Mouse (Mus musculus) spleen, adult 18-20 months (tissue): ENCODE results near the gene Fxr2.

Source experiments
- DNase-seq, 2 experiments: peaks; one replicate each; pipeline ENCODE4 v3.0.0; 2022; ENCODE audit warnings: mixed read lengths in 2 of 2

The Fxr2 gene

DNA sequence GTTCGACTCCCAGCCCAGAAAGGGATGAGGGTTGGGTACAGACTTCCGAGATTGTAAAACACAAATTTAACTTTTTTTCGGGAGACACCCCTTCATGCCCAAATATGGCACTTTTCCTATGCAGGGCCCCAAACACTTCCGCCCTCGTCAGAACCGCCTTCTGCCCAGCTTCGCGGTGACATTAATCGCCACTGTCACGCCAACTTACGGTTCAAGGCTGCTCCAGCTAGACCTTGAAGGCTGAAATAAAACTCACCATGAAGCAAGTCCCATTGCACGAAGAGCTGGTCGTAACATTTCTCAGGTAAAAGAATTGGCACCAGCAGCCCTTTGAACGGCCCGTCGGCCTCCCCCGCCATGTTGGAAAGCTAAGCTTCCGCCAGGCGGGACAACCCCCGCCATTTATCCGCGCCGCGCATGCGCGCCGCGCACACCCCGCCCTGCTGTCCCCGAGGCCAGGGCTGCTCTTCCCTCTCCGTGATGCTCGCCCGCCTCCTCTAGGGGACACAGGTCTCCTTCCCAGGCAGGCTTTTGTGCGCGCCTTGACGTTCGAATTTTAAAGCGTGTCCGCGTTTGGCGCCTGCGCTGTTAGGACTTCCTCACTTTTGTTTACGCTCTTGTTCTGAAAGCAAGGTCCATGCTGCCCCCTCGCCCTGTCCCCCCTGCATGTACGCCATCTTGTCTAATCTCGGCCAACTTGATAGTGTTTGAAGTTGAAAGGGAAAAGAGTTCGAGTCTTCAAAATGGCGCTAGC lies 29.6 kb downstream of the Fxr2 start, which contains the start of gene Mpdu1:
TSS of gene Mpdu1 (minus strand) at position 430 of the 754 bp plus-strand sequence.
- peak; percentile 85 to 92 for DNase-seq

DNA sequence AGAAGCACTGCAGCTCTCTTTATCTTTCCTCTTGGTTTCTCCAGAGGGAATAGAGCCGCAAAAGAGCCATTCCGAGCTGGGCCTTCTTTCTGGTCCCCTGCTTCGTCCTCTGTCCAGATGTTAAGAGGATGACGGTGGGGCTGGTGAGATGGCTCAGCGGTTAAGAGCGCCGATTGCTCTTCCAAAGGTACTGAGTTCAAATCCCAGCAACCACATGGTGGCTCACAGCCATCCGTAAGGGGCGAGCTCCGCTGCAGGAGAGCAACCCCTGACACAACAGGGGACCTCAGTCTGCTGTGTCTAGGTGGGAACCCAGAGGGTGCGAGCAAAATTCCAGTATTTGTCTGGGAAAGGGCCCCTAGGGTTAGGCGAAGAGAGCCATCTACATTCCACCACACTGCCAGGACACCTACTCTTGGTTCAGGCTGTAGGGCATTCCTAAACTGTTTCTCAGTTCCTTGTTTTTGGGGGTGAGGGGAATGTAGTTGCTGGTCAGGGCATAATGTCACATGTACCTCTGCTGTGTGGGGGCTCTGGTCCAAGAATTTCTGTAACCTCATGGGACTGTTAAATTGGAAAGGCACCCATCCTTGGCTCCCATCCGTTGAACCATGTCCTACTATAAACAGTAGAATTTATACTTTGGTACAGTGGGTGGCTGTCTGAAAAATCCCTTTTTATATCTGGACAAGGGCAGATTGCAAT lies 30.3 kb downstream of the Fxr2 start:
- DNase-seq = no peak

DNA sequence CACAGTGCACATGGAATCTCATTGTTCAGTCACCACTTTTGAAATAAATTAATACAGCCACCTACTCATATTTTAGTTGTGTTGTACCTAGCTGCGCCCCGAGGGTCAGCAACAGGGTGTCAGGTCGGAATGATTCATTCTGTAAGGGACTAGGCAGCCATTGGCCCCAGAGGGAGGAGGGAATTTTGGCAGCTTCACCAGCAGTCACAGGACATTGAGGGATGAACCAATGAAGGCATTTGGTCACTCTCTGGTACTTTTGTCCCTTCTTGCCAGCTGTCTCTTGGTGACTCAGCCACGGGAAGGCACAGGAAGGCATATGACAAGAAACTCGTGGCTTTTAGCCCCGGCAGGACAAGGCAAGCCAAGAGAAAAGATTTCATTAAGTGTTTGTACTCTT lies 31.0 kb downstream of the Fxr2 start:
- no peak for DNase-seq

DNA sequence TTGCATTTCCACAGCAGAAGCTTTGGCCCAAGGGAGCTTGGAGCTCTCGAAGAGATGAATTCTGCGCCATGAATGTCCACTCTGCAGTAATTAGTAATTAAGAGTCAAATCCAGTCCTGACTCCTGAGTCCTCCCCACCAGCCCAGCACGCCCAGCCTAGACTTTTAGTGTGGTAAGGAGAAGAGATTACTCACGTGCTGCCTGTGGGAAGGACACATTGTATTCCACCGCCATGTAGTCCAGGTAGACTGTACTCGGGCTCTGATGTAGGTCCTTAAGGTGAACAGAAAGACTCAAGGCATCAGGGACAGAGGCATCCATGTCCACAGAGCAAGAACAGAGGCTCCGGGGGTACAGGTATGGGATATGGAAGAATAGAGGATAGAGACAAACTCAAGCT lies 32.1 kb downstream of the Fxr2 start:
- DNase-seq = no peak

DNA sequence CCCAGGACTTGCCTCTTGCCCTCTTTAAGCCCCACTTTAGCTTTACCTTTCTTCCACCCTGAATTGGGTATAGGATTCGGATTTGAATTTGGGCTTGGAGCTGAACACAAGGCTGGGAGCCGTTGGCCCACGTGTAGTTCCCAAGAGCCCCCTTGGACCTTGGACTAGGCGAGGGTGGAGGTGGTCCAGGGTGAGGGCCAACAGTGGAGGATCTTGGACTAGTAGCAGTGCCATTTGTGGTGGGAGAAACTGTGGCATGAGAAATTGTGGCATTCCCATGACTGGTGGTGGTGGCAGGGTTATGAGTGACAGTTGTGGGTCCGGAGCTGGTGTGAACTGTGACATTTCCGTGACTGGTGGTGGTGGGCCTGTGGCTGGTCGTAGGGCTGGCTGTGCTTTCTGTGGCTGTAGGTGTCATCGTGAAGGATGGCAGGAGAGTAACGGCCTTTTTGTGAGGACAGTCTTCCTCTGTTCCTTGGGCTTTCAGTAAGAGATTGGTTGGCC lies 32.7 kb downstream of the Fxr2 start:
- no peak for DNase-seq

DNA sequence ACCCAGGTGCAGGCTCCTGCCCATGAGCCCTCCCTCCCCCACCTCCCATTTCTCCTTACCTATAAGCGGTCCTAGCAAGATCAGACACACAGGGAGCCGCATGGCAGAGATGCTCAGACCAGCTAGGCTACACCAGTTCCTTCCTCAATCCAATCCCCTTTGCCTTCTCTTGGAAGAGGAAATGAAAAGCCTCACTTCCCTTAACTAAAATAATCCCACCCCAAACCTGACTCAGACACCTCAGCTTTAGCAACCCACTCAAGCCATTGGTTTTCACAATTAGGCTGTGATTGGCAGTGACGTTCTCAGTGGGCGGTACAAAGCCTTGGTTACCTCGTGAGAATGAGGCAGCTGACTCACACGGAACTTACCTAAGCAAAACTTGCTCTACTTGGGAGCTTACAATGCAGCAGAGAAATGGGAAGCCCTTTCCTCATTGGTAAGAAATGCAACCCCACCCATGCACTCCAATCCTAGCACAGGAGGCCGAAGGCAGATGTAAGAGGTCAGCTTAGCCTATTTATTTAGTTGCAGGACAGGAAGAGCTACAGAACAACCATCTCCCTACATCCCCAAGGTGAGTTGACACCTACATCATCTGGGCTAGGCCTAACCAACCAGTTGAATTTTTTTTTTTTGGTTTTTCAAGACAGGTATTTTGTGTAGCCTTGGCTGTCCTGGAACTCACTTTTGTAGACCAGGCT lies 33.3 kb downstream of the Fxr2 start, which contains the start of gene Cd68:
TSS of gene Cd68 (minus strand) at position 193 of the 704 bp plus-strand sequence.
- peak; percentile 43 to 53 for DNase-seq

DNA sequence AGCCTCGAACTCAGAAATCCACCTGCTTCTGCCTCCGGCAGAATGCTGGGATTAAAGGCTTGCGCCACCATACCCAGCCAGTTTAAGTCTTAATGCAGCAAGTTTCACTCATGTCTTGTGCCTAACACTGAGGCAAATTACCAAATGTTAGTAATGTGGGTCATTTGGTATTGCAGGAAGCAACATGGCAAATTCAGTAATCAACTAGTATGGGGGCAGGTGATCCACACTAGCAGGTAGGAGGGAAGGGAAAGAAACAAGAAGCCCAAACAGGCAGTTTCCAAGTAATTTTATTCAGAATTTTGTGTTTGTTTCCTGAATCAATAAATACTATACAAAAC lies 33.8 kb downstream of the Fxr2 start:
- no peak for DNase-seq

DNA sequence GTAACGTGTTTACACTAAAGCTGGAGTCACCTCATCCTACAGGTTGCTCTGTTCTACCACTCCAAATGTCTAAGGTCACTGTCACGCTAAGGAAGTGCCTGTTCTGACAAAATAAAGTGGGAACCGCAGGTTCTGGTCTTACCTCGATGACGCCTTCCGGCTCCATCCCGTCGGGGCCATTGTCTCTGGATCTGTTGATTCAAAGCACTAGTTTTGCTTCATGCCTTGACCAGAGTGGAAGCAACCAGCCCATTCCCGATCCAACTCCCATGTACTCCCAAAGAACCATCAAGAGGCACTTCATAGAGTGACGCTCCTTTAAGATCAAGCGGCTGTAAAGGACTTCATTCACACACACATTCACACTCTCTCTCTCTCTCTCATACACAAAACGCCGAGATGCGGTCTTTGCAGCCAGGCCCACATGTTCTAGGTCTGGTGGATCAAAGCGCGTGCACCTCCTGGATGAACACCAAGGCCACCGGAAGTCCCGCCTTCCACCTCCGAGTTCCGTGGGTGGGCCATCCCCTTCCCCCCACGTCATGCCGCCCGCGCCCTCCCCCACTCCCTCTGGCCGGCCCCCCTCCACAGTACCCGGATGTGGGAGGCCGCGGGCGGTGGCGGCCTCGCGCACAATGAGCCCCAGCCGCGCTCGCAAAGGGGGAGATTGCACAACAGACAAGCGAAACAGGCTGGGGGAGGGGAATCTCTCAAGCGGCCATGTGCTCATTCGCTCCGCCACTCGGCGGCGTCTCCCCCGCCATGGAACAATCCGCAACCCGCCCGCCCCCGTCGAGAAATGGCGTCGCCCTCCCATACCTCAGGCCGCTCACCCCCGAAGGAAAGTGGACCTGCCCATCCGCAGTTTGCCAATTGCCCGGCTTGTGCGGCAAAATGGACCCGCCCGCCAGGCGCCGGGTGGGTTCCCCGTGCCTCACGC lies 38.3 kb downstream of the Fxr2 start:
- DNase-seq = peak; percentile 90 to 94

DNA sequence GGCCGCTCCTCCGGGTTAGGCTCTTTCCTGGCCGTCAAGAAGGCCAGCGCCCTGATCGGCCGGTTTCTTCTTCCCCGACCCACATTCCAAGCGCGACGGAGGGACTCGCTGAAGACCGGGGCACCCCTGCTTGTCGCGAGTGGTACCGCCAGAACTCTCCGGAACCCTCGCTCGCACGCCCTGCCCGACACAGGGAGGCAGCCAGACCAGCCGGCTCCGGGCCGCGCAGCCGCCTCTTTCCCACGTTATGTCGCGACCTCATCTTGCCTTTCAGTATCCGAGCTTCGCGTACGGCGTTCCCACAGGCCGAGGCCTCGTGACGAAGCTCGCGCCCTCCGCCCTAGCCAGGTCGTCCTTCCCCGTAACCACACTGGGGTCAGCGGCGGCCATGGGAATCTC lies 38.9 kb downstream of the Fxr2 start:
- DNase-seq = no peak

DNA sequence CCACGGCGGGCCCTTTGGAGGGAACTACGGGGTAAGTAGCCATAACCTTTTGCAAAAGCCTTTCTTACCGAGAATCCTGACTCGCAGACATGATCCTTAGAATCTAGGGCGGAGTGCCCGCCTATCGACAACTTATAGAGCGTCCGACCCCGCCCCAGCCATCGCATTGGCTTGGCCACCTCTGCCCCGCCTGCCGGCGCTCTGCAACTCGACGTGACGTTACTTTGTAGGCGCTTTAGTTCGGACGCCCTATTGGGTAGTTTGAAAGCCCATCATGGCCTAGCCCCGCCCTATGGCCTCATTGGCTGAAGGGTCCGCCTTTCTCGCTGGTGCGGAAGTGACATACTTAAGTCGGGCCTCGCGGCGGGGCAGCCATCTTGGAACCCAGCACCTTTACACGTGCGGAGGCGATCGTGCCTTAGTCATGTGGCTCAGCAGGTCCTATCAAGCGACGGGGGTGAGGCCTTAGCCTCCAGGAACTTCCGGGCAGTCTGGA lies 39.5 kb downstream of the Fxr2 start, which contains the start of gene Eif4a1:
TSS of gene Eif4a1 (minus strand) at position 213 of the 496 bp plus-strand sequence.
- DNase-seq = peak; percentile 99

DNA sequence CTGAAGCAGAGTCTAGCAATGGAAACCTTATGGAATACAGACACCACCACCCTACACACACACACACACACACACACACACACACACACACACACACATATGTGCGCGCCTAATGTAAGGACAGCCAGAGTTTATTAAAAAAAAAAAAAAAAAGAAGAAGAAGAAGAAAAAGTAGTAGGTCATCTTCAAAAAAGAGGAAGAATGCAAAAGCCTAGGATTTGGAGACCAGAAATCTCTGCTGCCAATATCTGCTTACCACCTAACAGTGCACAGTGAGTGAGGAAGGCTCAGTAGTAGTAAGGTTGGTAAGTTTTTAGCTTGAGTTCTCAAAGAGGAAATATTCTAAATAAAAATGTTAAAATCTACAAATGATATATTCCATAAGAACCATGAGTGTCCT lies 46.4 kb downstream of the Fxr2 start:
- DNase-seq = no peak

DNA sequence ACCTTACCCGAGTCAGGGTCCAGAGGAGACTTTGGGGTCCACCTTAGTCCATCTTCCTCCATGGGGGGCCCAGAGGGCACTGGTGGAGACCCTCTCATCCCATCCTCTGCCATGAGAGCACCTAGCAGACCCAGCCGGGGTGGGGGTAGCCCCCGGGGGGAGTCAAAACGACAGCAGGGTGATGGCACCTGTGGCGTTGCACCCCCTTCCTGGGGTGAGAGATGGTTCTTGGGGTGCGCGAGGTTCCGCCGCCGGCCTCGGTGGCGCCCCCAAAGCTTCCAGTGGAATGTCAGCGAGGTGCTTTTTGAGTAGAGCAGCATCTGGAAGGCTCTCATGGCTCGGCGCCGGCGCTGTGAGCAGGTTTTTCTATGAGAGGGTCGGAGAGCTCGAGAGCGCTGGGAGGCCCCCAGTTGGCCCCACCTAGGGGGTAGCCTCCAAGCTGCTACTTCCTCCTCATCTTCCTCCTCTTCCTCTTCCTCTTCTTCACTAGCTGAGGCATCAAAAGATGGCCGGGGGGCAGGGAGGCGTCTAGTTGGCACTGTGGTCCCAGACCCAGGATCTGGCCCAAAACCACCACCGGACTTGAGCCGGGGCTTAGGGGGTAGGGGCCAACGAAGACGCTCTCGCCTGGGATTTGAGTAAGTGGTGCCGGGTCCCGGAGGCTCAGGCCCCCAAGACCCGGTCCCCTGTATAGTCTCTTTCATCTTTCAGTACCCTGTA lies 47.5 kb downstream of the Fxr2 start:
- DNase-seq = no peak

DNA sequence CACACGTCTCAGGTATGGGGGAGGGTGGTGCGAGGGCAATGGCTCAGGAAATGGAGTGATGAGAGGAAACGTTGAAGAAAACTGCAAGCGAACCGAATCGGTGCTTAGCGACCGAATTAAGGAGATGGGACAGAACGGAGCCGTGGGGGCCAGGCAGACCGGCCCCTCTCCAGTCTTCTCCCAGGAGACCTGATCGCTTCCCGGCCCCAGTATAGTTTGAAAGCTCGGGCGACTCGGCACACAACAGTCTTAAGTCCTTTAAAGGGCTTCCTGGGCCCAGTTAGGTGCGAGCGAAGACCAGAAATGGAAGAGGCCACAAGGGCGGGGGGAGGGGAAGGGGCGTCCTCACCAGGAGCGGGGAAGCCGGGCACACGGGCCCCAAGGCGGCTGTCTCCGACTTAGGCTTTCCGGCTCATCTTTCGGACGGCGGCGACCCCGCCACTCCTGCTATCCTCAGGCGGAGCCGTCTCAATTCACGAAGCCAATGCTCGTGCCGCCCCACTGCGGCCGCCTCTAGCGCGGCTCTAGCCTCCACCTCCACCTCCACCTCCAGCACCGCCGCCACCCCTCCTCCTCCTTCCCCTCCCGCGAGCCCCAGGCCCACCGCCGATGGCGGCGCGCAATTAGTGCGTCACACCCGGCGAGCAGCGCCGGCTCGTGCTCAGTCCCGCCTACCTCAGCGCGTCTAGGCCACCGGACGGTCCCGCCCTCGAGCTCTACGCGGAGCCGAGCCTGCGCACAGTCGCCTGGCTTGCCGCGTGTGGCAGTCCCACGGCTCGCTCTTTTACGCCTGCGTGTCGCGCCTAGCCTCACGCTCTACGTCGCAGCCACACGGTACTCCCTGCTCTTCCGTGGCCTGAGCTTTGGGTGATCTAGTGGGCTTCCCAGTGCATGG lies 48.8 kb downstream of the Fxr2 start, which contains the start of gene Senp3:
TSS of gene Senp3 (minus strand) at position 771 of the 895 bp plus-strand sequence.
- DNase-seq = peak; percentile 92 to 94

DNA sequence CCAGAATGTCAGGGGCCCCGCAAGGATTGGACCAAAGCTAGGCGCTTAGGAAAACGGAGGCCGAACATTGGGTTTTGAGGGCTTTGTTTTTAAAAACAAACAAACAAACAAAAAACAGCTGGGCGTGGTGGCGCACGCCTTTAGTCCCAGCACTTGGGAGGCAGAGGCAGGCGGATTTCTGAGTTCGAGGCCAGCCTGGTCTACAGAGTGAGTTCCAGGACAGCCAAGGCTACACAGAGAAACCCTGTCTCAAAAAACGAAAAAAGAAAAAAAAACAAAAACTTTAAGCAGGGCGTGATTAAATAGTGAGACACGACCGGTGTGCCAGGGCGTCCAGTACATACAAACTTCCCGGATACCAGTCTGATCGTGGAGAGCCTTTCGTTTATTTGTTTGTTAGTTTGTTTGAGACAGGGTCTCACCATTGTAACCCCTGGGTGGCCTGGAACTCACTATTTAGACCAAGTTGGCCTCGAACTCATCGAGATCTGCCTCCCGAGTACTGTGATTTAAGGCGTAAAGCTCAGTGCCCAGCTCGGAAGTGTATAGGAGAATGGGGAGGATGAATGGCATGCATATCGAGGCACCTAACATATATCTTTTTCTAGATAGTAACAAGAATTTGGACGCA lies 49.5 kb downstream of the Fxr2 start:
- DNase-seq = no peak

DNA sequence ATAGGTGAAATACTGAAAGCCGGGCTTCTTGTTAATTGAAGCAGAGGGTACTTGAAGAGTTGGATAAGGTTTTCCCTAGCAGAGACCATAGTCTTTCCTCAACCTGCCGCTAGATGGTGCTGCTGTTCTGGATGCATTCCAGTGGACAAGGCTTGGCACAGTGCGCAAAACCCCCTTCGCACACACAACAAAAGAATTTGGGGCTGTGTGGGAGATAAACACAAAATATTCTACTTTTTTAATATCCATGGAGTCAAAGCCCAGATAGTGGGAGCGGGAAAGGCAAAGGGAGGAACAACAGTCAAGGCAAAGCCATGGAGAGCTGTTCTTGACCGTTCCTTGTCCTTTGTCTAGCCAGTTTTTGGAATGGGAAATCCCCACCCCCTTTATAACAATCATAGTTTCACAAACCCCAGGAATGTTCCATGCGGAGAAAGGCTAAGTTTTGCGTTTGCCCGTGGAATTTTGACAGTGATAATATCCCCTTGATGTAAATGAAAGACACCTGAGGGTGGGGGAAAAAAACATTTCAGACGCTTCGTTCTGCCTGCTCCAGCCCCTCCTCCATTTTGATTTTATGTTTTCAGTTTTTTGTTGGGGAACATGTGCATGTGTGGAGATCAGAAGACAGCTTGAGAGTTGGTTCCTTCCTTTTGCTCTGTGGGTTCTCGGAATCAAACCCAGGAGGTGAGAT lies 50.2 kb downstream of the Fxr2 start:
- DNase-seq = peak; percentile 60 to 83

DNA sequence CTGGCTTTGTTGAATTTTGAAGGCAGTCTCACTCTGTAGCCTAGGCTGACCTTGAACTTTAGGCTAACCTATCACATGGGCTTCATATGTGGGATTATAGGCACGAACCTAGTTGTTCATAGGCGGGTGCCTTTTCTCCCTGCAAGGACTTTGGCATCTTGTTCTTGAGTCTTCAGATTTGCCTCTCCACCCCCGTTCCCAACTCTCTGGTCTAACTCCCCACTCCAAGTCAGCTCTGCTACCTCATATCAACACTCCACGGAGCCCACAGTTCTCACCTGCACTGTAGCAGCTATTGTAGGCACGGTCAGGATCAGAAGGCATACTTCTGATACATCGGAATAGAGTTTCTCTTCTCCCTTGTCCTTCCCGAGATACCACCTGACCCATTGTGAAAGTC lies 50.8 kb downstream of the Fxr2 start:
- no peak for DNase-seq

DNA sequence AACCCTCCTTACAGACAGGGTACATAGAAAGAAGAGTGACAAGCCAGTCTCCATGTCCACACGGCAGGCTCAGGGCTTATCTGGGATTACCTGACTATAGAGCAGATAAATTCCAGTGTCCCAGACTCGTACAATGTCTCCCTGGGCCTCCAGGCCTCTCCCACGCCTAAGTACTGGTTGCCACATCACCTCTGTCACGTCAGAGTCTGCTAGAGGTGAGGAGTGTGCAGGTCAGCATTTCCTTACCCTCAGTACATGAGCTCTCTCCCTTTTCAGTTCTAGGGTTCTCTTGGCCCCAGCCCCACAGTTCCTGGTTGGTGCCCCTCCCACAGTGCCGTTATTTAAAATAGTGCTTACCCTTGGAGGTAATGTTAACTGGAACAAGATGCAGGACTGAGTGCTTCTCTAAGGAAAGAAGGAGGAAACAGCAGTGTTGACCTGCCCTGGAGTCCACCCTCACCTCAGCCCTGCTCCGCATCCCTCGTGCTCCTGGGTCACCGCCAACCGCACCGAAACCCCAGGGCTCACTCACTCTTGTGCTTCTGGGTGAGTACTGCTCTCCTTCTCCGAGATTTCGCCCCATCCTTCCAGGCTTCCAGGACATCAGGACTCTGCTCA lies 51.4 kb downstream of the Fxr2 start:
- no peak for DNase-seq

DNA sequence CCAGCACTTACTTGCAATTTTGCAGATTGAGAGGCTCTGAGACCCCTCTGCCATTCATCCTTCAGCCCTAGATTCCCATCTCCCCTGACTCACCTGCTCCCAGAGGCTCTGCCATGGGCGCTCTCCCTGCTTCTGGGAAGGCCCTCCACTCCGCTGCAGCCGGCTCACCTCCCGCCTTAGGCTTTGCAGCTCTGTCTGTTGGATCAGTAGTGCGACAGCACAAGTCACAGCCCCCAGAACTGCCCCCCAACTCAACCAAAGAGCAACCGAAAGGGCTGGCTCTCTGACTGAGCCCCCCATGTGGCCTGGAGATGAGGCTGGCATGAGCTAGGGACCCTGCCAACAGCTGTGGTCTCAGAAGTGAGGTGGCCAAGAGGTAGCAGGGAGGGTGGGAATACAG lies 52.1 kb downstream of the Fxr2 start:
- DNase-seq = no peak
